ENCODE assay signal across 8 mouse cellular contexts in genomic region chr1:133834309-133834708, GRCm38 (mm10). TPM values are rescaled to one million over a fixed set of nuclear protein-coding genes. Genes with fewer than 3 reads are reported as not detected.
DNase-seq lines count a peak whose midpoint lies in the region; ATAC-seq lines count a peak whose summit lies in the region.

No protein-coding gene starts in this region.

- DNase-seq in heart, adult 18-20 months, result peak; percentile 47 to 66
- peak; percentile 56 to 62 for DNase-seq in adrenal gland, adult 18-20 months (ENCODE audit: low spot score in 2 of 2)
- peak; percentile 29 to 42 for DNase-seq in heart, postnatal 36 days
- peak; percentile 50 to 68 for DNase-seq in lung, postnatal 4 days
- DNase-seq in frontal cortex, postnatal 10 days (ENCODE audit: low spot score in 2 of 2), result no peak
- no peak for DNase-seq in spleen, adult 18-20 months

- 0 out of 2 replicates have a peak, but pooled peaks cover 3% of the 10 kb centered on the region for H3K4me1 ChIP-seq in heart, embryonic 11.5 days (ENCODE audit: control insufficient read depth, insufficient read depth, low read length)
- H3K4me1 ChIP-seq in liver, embryonic 12.5 days, result peaks cover 19% of the 10 kb centered on the region

- no peak overlapping the region for H3K4me3 ChIP-seq in heart, embryonic 11.5 days (ENCODE audit: low read depth, low read length)
- no peak overlapping the region for H3K4me3 ChIP-seq in liver, embryonic 12.5 days

- H3K9ac ChIP-seq in heart, embryonic 11.5 days (ENCODE audit: low read depth, low read length), result no peak overlapping the region
- no peak overlapping the region for H3K9ac ChIP-seq in liver, embryonic 12.5 days

- 82% methylated on average over 6 of the region's 6 CpGs for WGBS in heart, embryonic 11.5 days (ENCODE audit: insufficient replicate concordance)
- 80% methylated on average over 6 of the region's 6 CpGs for WGBS in liver, embryonic 12.5 days (ENCODE audit: insufficient replicate concordance)

- ATAC-seq in heart, embryonic 11.5 days (replicated peaks; ENCODE audit: insufficient number of reproducible peaks, low FRiP score, low TSS enrichment), result no peak
- ATAC-seq in liver, embryonic 12.5 days, result no peak

- no peak overlapping the region for H3K4me2 ChIP-seq in heart, embryonic 11.5 days
- no peak overlapping the region for H3K4me2 ChIP-seq in liver, embryonic 12.5 days

- H3K9me3 ChIP-seq in heart, embryonic 11.5 days (replicated peaks; ENCODE audit: control insufficient read depth, low read length), result no peaks in the 10 kb centered on the region
- H3K9me3 ChIP-seq in liver, embryonic 12.5 days (replicated peaks), result no peaks in the 10 kb centered on the region

- intact Hi-C loops in heart, postnatal 36 days (cut with DNase I), result no loop called here

- no peaks in the 10 kb centered on the region for H3K36me3 ChIP-seq in heart, embryonic 11.5 days (ENCODE audit: control insufficient read depth, insufficient read depth, low read length)
- no peaks in the 10 kb centered on the region for H3K36me3 ChIP-seq in liver, embryonic 12.5 days

- no peaks in the 10 kb centered on the region for H3K27me3 ChIP-seq in heart, embryonic 11.5 days (ENCODE audit: control insufficient read depth, insufficient read depth, low read length)
- 0 out of 2 replicates have a peak, but pooled peaks cover 3% of the 10 kb centered on the region for H3K27me3 ChIP-seq in liver, embryonic 12.5 days (replicated peaks)

- H3K27ac ChIP-seq in heart, embryonic 11.5 days (ENCODE audit: low read depth, low read length), result no peak overlapping the region
- H3K27ac ChIP-seq in liver, embryonic 12.5 days, result no peak overlapping the region

RNA-seq across cellular contexts. Expression of gene Atp2b4, which starts 33.5 kb away (rescaled TPM):
- 10 to 100 TPM; 17.2 to 19.3 TPM for total RNA-seq in heart, adult 18-20 months (2021)
- 26.1 and 35.6 TPM in 2 replicates for polyA plus RNA-seq in heart, embryonic 11.5 days (2014; fragmentation: Nextera tagmentation; extraction: Ambion mirVana)
- 10 to 100 TPM; 25.1 to 41.5 TPM for total RNA-seq in adrenal gland, adult 18-20 months (2021)
- total RNA-seq in heart, postnatal 36 days (2021), result 10 to 100 TPM; 19.5 to 23.7 TPM
- 34.1 and 37.6 TPM in 2 replicates for polyA plus RNA-seq in liver, embryonic 12.5 days (2016; fragmentation: Nextera tagmentation; extraction: Ambion mirVana)

Comparison
In these comparisons a context has a peak if more than half of its experiments do, and no peak if none do; other contexts are left out.
1. DNase-seq: peak in heart, adult 18-20 months (2 of 2), adrenal gland, adult 18-20 months (2 of 2), heart, postnatal 36 days (2 of 2) and lung, postnatal 4 days (2 of 2); none in frontal cortex, postnatal 10 days (0 of 2) and spleen, adult 18-20 months (0 of 2).